Mouse (Mus musculus): ENCODE measurements around the gene Ntm.

Ntm gene

GRCm38 (mm10) chr9:29317623-29318022 is 645.3 kb downstream of the Ntm start:
- DNase-seq (ENCODE audit: low read depth) = no peak

GRCm38 (mm10) chr9:29315842-29316241 is 647.1 kb downstream of the Ntm start:
- DNase-seq (ENCODE audit: low read depth) = no peak

- no peak for DNase-seq (ENCODE audit: low read depth)
These were observed 656.0 kb downstream of the Ntm start for GRCm38 (mm10) chr9:29306961-29307360.

- DNase-seq (ENCODE audit: low read depth) = no peak
These were observed 664.6 kb downstream of the Ntm start for GRCm38 (mm10) chr9:29298340-29298739.

GRCm38 (mm10) chr9:29296752-29297151 is 666.2 kb downstream of the Ntm start:
- DNase-seq (ENCODE audit: low read depth) = no peak

GRCm38 (mm10) chr9:29288003-29288704 is 674.8 kb downstream of the Ntm start:
- DNase-seq (ENCODE audit: low read depth) = no peak

- DNase-seq (ENCODE audit: low read depth) = no peak
These were observed 677.8 kb downstream of the Ntm start for GRCm38 (mm10) chr9:29285144-29285543.

- DNase-seq (ENCODE audit: low read depth) = no peak
These were observed 690.1 kb downstream of the Ntm start for GRCm38 (mm10) chr9:29272861-29273260.

GRCm38 (mm10) chr9:29269988-29270387 is 693.0 kb downstream of the Ntm start:
- no peak for DNase-seq (ENCODE audit: low read depth)

- no peak for DNase-seq (ENCODE audit: low read depth)
These were observed 693.7 kb downstream of the Ntm start for GRCm38 (mm10) chr9:29269277-29269646.

- no peak for DNase-seq (ENCODE audit: low read depth)
These were observed 694.2 kb downstream of the Ntm start for GRCm38 (mm10) chr9:29268583-29269276.

GRCm38 (mm10) chr9:29267663-29268062 is 695.3 kb downstream of the Ntm start:
- DNase-seq (ENCODE audit: low read depth) = no peak

- DNase-seq (ENCODE audit: low read depth) = no peak
These were observed 697.8 kb downstream of the Ntm start for GRCm38 (mm10) chr9:29265177-29265576.

- DNase-seq (ENCODE audit: low read depth) = no peak
These were observed 700.1 kb downstream of the Ntm start for GRCm38 (mm10) chr9:29262836-29263235.

- DNase-seq (ENCODE audit: low read depth) = no peak
These were observed 710.1 kb downstream of the Ntm start for GRCm38 (mm10) chr9:29252866-29253265.

- no peak for DNase-seq (ENCODE audit: low read depth)
These were observed 712.1 kb downstream of the Ntm start for GRCm38 (mm10) chr9:29250813-29251212.

GRCm38 (mm10) chr9:29247812-29248211 is 715.1 kb downstream of the Ntm start:
- no peak for DNase-seq (ENCODE audit: low read depth)

GRCm38 (mm10) chr9:29244006-29244405 is 718.9 kb downstream of the Ntm start:
- DNase-seq (ENCODE audit: low read depth) = no peak

GRCm38 (mm10) chr9:29242497-29243422 is 720.2 kb downstream of the Ntm start:
- DNase-seq (ENCODE audit: low read depth) = no peak

- DNase-seq (ENCODE audit: low read depth) = no peak
These were observed 722.1 kb downstream of the Ntm start for GRCm38 (mm10) chr9:29240797-29241196.

GRCm38 (mm10) chr9:29238973-29239372 is 724.0 kb downstream of the Ntm start:
- DNase-seq (ENCODE audit: low read depth) = no peak

GRCm38 (mm10) chr9:29236752-29237151 is 726.2 kb downstream of the Ntm start:
- no peak for DNase-seq (ENCODE audit: low read depth)

GRCm38 (mm10) chr9:29227747-29228146 is 735.2 kb downstream of the Ntm start:
- DNase-seq (ENCODE audit: low read depth) = no peak
